Mouse (Mus musculus) kidney, adult 18-20 months (tissue): ENCODE measurements around the gene Acad10.
A peak's percentile ranks its signal among the peaks of the same experiment; 100 is the strongest.
"Not testable (repeated sequence)": the region's sequence is repeated elsewhere in the genome, so short reads cannot be mapped to it uniquely, and the experiment has no call there.

Experiments
- DNase-seq: peaks from one replicate; pipeline ENCODE4 v3.0.0; 2021

Acad10 gene

GRCm38 (mm10) chr5:121660059-121660896 lies at the start of gene Acad10, which contains the start of gene Brap:
Gene Acad10 (minus strand): TSS chr5:121660514.
Gene Brap (plus strand): TSS chr5:121660563.
- peak; percentile 95 for DNase-seq

- peak; percentile 45 for DNase-seq
These were observed 44.4 kb upstream of the Acad10 start for GRCm38 (mm10) chr5:121704512-121705248.

GRCm38 (mm10) chr5:121703341-121703740 lies 43.0 kb upstream of the Acad10 start:
- peak; percentile 42 for DNase-seq

- DNase-seq, result no peak
These were observed 40.9 kb upstream of the Acad10 start for GRCm38 (mm10) chr5:121701111-121701769.

DNA sequence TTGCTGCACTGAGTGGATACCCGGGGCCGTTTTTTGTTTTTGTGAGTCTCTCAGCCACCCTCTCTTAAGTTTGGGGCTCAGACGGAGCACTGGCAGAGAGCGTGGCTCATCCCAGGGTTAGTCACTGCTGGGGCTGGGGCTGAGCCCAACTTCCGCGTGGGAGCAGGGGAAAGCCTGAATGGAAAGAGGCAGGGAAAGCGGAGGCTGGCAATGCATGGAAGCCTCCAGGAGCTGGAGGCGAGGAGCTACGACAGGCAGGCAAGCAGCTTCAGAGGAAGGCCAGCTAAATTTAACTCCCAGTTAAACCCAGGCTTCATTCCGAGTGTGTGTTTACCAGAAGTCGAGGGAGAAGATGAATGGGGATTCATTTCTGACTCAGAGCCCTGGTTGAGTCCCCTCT lies 40.2 kb upstream of the Acad10 start:
- no peak for DNase-seq

- DNase-seq, result no peak
These were observed 39.6 kb upstream of the Acad10 start for GRCm38 (mm10) chr5:121699891-121700290.

DNA sequence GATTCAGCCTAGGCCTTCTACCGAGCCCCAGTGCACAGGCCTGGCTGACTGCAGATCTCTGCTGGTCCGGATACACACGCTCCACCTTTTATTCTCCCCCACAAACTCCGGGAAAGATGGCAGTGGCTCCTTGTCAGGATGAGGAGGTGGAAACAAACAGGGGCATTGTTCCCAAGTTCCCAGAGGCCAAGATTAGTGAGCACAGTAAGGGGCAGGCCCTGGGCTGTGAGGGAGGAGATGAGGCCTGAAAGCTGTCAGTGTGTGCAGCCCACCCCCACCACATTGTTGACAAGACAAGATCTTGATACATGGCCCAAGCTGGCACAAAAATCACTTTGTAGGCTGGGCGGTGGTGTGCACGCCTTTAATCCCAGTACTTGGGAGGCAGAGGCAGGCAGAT lies 36.4 kb upstream of the Acad10 start:
- no peak for DNase-seq

DNA sequence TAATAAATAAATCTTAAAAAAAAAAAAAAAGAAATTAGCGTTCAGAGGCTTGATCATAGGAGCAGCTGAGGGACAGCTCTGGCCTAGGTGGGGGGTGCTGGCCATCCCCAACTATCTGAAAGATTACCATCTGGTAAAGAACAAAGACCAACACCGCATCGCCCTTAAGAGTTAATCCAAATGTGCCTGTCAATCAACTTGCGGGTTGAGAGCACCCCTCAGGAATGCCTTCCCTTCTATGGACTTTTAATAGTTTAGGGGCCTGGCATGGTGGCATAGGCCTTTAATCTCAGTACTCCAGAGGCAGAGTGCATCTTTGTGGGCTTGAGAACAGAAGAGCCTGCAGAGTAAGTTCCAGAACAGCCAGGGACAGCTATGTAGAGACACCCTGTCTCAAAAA lies 32.6 kb upstream of the Acad10 start:
- DNase-seq, result no peak

DNA sequence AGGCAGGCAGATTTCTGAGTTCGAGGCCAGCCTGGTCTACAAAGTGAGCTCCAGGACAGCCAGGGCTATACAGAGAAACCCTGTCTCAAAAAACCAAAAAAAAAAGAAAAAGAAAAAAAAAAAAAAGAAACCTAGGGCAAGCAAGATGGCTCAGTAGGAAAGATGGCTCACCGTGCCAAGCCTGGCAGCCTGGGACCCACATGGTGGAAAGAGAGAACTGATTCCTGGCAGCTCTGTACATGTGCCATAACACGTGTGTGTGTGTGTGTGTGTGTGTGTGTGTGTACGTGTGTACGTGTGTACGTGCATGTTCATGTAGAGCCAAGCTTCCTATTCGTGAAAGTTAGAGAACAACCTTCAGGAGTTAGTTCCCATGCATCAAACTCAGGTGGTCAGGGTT lies 31.1 kb upstream of the Acad10 start:
- not testable (repeated sequence) for DNase-seq

- peak; percentile 76 for DNase-seq
These were observed 30.3 kb upstream of the Acad10 start for GRCm38 (mm10) chr5:121690482-121691211.

- no peak for DNase-seq
These were observed 26.0 kb upstream of the Acad10 start for GRCm38 (mm10) chr5:121686113-121686898.

- no peak for DNase-seq
These were observed 25.2 kb upstream of the Acad10 start for GRCm38 (mm10) chr5:121685495-121685894.

- no peak for DNase-seq
These were observed 21.9 kb upstream of the Acad10 start for GRCm38 (mm10) chr5:121682250-121682649.

DNA sequence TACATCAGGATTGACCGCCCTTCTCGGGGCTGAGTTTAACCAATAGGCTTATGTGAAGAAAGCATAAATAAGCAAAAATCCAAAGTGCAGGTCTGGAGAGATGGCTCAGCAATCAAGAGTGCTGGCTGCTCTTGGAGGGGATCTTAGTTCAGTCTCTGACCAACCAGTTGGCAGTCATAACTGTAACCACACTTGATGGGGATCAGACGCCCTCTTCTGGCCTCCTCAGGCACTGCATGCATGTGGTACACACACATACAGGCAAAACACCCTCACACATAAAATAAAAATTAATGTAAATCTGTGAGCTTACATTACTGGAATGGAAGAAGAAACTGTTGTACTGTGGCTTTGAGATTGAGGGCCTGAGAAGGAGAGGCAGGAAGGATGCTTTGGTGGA lies 10.1 kb upstream of the Acad10 start:
- peak; percentile 51 for DNase-seq

- no peak for DNase-seq
These were observed 8.1 kb upstream of the Acad10 start for GRCm38 (mm10) chr5:121668411-121668810.

GRCm38 (mm10) chr5:121667067-121667466 lies 6.8 kb upstream of the Acad10 start:
- peak; percentile 33 for DNase-seq

GRCm38 (mm10) chr5:121664971-121665370 lies 4.7 kb upstream of the Acad10 start:
- no peak for DNase-seq

- DNase-seq, result no peak
These were observed 3.8 kb upstream of the Acad10 start for GRCm38 (mm10) chr5:121664078-121664477.

GRCm38 (mm10) chr5:121663456-121663855 lies 3.1 kb upstream of the Acad10 start:
- no peak for DNase-seq

- no peak for DNase-seq
These were observed 1.2 kb upstream of the Acad10 start for GRCm38 (mm10) chr5:121661494-121661893.

DNA sequence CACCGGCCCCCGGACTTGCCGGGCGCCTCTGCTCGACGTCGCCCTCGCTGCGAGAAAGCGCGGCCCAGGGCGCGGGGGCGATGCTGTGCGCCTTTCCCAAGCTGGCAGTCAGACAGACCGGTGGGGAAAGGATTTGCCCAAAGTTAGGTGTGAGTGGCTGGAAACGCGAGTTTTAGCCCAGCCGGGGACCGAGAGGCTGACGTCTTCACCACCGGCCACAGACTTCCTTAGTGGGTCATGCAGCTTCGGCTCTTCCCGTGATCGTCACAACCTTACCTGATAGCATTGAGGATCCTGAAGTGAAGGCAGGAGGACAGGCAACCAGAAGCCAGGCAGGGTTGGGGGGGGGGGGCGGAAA lies 562 bp upstream of the Acad10 start:
- DNase-seq, result no peak

DNA sequence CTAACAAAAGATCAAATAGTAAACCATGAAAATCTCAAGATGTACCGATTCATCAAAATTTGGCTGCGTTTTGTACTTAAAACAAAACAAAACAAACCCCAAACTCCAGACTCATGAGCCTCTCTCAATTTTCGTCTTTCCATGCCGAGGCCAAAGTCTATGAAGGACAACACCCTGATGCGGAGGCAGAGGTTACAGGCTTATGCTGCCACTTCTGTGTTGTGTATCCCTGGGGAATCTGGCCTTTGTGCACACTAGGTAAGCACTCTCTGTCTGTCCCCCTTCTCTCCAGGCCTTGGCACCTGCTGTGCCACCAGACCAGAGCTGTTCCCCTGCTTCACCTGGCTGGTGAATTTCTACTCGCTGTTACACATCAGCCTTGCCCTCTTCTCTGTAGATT lies 2.7 kb downstream of the Acad10 start:
- DNase-seq, result not testable (repeated sequence)
